Mouse (Mus musculus): Measurements from ENCODE around the gene Ppp2r5e.

- TF ChIP-seq CTCF (IDR thresholded peaks at IDR 0.05; ENCODE audit: low read depth, low read length) (no peak), POLR2A (IDR thresholded peaks at IDR 0.05; ENCODE audit: extremely low read depth, insufficient read depth, low read length) (no peak)
Measured at GRCm38 (mm10) chr12:75560681-75561387, 35.2 kb downstream of the Ppp2r5e start.

All from liver, adult 2 months (tissue).